Mouse (Mus musculus): ENCODE measurements around the gene Polr1a. TPM values are rescaled to one million over a fixed set of nuclear protein-coding genes. Genes with fewer than 3 reads are reported as not detected.
A peak's percentile ranks its signal among the peaks of the same experiment; 100 is the strongest.
"Not testable (repeated sequence)": the region's sequence is repeated elsewhere in the genome, so short reads cannot be mapped to it uniquely, and the experiment has no call there.

Gene Polr1a
- polyA plus RNA-seq, 1 experiment from 2014 or later, result 20.1 TPM

DNA sequence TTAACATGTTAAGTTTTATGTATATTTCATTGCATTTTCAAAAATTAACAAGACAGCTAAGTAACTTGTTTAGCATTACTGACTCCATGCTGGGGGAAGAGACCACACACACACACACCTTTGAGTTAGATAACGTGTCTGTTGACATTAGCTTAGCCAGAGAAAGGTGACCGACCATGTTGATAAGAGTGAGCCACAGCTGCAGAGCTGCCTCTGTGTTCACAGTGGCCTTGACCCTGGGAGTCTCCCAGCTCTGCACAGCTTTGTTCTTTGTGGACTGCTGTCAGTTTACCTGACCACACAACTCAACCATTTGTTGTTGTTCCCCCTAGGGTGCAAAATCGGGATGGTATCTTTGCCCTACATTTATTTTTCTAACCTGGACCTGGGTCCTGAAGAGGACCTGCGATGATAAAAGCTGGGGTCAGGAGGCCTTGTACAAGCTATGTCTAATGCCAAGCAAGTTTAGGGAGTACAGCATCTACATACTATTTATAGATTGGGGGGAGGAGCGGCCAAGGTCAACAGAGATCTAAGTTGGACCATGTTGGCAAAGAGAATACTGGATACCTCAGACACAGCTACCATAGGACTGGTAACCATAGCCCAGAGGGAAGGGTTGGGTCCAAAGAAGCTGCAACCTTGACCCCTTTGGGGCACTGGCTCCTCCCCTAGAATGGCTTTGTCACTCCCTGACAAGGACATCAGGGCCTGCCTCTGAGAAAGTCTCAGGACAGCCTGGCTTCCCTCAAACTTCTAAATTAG is 3.0 kb downstream of the Polr1a start:
- no peak for ATAC-seq
- no peaks in the 10 kb centered on the region for H3K27me3 ChIP-seq (replicated peaks; ENCODE audit: control insufficient read depth, insufficient read depth, low read length)
- no peak overlapping the region for H3K27ac ChIP-seq (ENCODE audit: low read length)
- peaks cover 13% of the 10 kb centered on the region for H3K4me1 ChIP-seq (replicated peaks; ENCODE audit: control insufficient read depth, insufficient read depth, low read length)
- H3K36me3 ChIP-seq (ENCODE audit: control insufficient read depth, insufficient read depth), result no peaks in the 10 kb centered on the region; the same call in 1 of the 2 replicates
- H3K4me3 ChIP-seq (replicated peaks; ENCODE audit: low read length), result no peak overlapping the region
- WGBS, result 84% methylated on average over 5 of the region's 5 CpGs
- no peak overlapping the region for H3K9ac ChIP-seq (replicated peaks; ENCODE audit: low read depth, low read length)
- no peak overlapping the region for H3K4me2 ChIP-seq (ENCODE audit: low read length)
- H3K9me3 ChIP-seq (ENCODE audit: control insufficient read depth, low read length), result no peaks in the 10 kb centered on the region

DNA sequence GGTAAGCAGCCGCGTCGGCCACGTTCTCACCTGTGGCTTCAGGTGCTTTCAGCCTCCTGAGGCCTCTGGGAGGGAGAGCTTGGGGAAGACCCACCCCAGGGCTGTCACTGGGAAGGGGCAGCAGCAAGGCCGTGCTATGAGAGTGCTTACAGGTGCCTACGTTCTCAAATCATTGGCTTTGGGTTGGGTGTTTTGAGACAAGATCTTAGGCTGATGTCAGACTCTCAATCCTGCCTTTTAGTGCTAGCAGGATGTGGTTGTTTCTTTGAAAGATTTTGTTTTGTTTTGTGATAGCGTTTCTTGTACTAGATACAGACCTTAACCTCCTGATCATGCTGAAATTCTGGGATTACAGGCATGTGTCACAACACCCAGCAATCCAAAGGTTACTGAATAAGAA is 11.9 kb downstream of the Polr1a start:
- Histone ChIP-seq H3K27ac (ENCODE audit: low read length) (no peak overlapping the region), H3K4me2 (ENCODE audit: low read length) (no peak overlapping the region), H3K4me1 (replicated peaks; ENCODE audit: control insufficient read depth, insufficient read depth, low read length) (no peaks in the 10 kb centered on the region), H3K36me3 (ENCODE audit: control insufficient read depth, insufficient read depth) (peaks cover 21% of the 10 kb centered on the region), H3K9ac (replicated peaks; ENCODE audit: low read depth, low read length) (no peak overlapping the region), H3K27me3 (replicated peaks; ENCODE audit: control insufficient read depth, insufficient read depth, low read length) (no peaks in the 10 kb centered on the region), H3K9me3 (ENCODE audit: control insufficient read depth, low read length) (no peaks in the 10 kb centered on the region), H3K4me3 (replicated peaks; ENCODE audit: low read length) (no peak overlapping the region)
- WGBS, result 96% methylated on average over 7 of the region's 7 CpGs
- no peak for ATAC-seq

GRCm38 (mm10) chr6:71925233-71925632 is 16.4 kb downstream of the Polr1a start:
- WGBS, result 91% methylated on average over 5 of the region's 5 CpGs
- not testable (repeated sequence) for H3K4me2 ChIP-seq (ENCODE audit: low read length); H3K27me3 ChIP-seq (replicated peaks; ENCODE audit: control insufficient read depth, insufficient read depth, low read length); ATAC-seq; H3K9ac ChIP-seq (replicated peaks; ENCODE audit: low read depth, low read length); H3K4me3 ChIP-seq (replicated peaks; ENCODE audit: low read length); H3K4me1 ChIP-seq (replicated peaks; ENCODE audit: control insufficient read depth, insufficient read depth, low read length); H3K9me3 ChIP-seq (ENCODE audit: control insufficient read depth, low read length); H3K27ac ChIP-seq (ENCODE audit: low read length)
- peaks cover 20% of the 10 kb centered on the region for H3K36me3 ChIP-seq (ENCODE audit: control insufficient read depth, insufficient read depth)

DNA sequence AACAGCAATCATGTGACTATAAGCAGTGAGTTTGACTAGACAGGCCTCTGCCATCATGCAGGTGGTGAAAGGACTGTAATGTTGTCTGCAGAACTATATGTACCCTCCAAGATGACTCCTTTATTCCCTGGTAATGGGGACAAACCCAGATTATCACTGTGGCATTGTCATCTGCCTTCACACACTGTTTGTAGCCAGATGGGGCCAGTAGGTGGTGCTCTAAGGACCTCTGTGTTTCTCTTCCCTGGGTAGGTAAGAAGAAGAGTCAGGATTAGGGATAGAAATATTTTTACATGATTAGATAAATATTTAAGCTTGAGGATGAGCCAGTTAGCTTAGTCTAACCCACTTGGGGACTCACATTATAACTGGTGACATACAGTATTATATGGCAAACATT is 19.1 kb downstream of the Polr1a start:
- Histone ChIP-seq H3K4me1 (replicated peaks; ENCODE audit: control insufficient read depth, insufficient read depth, low read length) (no peaks in the 10 kb centered on the region), H3K27me3 (replicated peaks; ENCODE audit: control insufficient read depth, insufficient read depth, low read length) (no peaks in the 10 kb centered on the region), H3K9ac (replicated peaks; ENCODE audit: low read depth, low read length) (no peak overlapping the region), H3K36me3 (ENCODE audit: control insufficient read depth, insufficient read depth) (peaks cover 18% of the 10 kb centered on the region), H3K4me3 (replicated peaks; ENCODE audit: low read length) (no peak overlapping the region), H3K27ac (ENCODE audit: low read length) (no peak overlapping the region), H3K4me2 (ENCODE audit: low read length) (no peak overlapping the region), H3K9me3 (ENCODE audit: control insufficient read depth, low read length) (no peaks in the 10 kb centered on the region)
- ATAC-seq, result peak; percentile 54; the same call in 1 of the 2 replicates

- peaks cover 19% of the 10 kb centered on the region for H3K36me3 ChIP-seq (ENCODE audit: control insufficient read depth, insufficient read depth)
- H3K27me3 ChIP-seq (replicated peaks; ENCODE audit: control insufficient read depth, insufficient read depth, low read length), result no peaks in the 10 kb centered on the region
- no peak overlapping the region for H3K4me3 ChIP-seq (replicated peaks; ENCODE audit: low read length)
- H3K4me2 ChIP-seq (ENCODE audit: low read length), result no peak overlapping the region
- WGBS, result 89% methylated on average over 10 of the region's 10 CpGs
- no peak for ATAC-seq
- H3K9me3 ChIP-seq (ENCODE audit: control insufficient read depth, low read length), result no peaks in the 10 kb centered on the region
- no peaks in the 10 kb centered on the region for H3K4me1 ChIP-seq (replicated peaks; ENCODE audit: control insufficient read depth, insufficient read depth, low read length)
- no peak overlapping the region for H3K27ac ChIP-seq (ENCODE audit: low read length)
- no peak overlapping the region for H3K9ac ChIP-seq (replicated peaks; ENCODE audit: low read depth, low read length)
Measured at GRCm38 (mm10) chr6:71930053-71930452, 21.2 kb downstream of the Polr1a start.

DNA sequence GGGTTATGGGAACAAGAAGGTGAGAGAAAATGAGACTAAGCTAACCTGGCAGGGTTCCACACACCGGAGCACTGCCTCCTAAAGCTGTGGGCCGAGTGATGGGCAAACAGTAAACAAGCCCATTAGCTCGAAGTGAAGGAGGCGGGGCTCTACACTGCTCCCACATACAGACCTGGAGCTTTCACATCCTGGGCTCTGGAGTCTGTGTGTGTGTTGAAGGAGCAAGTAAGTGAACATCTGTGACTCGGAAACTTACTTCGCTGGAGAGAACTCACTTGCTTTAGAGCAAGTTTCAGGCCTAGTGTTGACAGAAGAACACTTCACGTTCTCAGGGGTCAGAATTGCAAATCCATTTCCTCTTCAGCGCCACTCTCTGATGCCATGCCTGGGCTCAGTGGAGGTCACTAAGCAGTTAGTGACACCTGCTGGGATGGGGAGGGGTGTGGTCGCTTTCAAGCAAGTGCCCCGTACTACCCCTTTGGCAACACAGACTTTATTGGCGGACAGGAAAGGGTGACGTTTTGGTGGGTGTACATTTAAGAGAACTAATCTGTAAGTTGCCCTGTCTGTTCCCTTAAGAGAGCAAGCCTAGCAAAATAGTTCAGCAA is 22.1 kb downstream of the Polr1a start:
- H3K36me3 ChIP-seq (ENCODE audit: control insufficient read depth, insufficient read depth), result peaks cover 19% of the 10 kb centered on the region
- ATAC-seq, result no peak
- H3K4me3 ChIP-seq (replicated peaks; ENCODE audit: low read length), result no peak overlapping the region
- no peak overlapping the region for H3K27ac ChIP-seq (ENCODE audit: low read length)
- H3K4me1 ChIP-seq (replicated peaks; ENCODE audit: control insufficient read depth, insufficient read depth, low read length), result no peaks in the 10 kb centered on the region
- no peaks in the 10 kb centered on the region for H3K27me3 ChIP-seq (replicated peaks; ENCODE audit: control insufficient read depth, insufficient read depth, low read length)
- no peak overlapping the region for H3K4me2 ChIP-seq (ENCODE audit: low read length)
- H3K9ac ChIP-seq (replicated peaks; ENCODE audit: low read depth, low read length), result no peak overlapping the region
- no peaks in the 10 kb centered on the region for H3K9me3 ChIP-seq (ENCODE audit: control insufficient read depth, low read length)
- WGBS, result 81% methylated on average over 12 of the region's 12 CpGs

DNA sequence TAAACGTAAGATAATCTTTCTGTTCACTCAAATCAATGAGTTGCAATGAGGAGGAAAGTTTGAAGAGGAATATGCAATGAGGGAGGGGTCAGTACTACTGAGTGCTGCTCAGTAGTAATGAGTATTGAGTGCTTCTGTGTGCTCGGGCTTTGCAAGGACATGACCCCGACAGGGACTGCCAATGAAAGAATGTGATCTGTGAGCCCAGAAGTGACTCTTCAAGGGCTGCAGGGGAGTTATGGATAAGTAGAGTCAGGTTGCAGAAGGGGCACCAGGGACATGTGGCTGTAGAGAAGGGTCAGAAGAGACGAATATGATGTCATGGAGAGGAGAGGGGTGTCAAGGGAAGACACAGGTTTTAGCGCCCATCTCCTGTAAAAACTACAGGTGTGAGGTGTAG is 23.5 kb downstream of the Polr1a start:
- no peaks in the 10 kb centered on the region for H3K9me3 ChIP-seq (ENCODE audit: control insufficient read depth, low read length)
- no peak overlapping the region for H3K4me3 ChIP-seq (replicated peaks; ENCODE audit: low read length)
- H3K9ac ChIP-seq (replicated peaks; ENCODE audit: low read depth, low read length), result no peak overlapping the region
- WGBS, result 87% methylated on average over 5 of the region's 5 CpGs
- H3K36me3 ChIP-seq (ENCODE audit: control insufficient read depth, insufficient read depth), result peaks cover 20% of the 10 kb centered on the region
- no peak overlapping the region for H3K27ac ChIP-seq (ENCODE audit: low read length)
- ATAC-seq, result no peak
- no peak overlapping the region for H3K4me2 ChIP-seq (ENCODE audit: low read length)
- H3K4me1 ChIP-seq (replicated peaks; ENCODE audit: control insufficient read depth, insufficient read depth, low read length), result no peaks in the 10 kb centered on the region
- H3K27me3 ChIP-seq (replicated peaks; ENCODE audit: control insufficient read depth, insufficient read depth, low read length), result no peaks in the 10 kb centered on the region

DNA sequence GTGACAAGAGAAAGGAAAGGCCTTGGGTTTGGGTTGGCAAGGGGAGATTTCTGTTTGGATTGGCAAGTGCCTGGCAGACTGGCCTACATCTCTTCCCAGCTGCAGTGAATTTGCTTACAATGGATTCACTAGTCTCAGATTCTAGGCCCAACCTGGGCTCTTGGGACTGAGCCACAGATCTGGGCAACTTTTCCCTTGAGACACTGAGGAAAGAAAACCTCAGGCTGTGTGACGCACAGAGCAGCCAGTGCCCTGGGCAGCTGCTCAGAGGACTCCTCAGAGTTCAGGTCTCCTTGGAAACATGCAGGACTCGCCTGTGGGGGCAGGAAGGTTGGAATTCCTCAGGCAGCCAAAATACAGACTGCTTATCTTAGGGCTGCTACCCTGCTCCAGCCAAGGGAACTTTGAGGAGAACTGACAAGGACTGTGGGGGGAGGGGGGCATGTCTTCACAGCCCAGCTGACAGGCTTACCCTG is 25.3 kb downstream of the Polr1a start:
- H3K4me3 ChIP-seq (replicated peaks; ENCODE audit: low read length), result no peak overlapping the region
- H3K9ac ChIP-seq (replicated peaks; ENCODE audit: low read depth, low read length), result no peak overlapping the region
- WGBS, result 55% methylated on average over 2 of the region's 2 CpGs
- H3K4me2 ChIP-seq (ENCODE audit: low read length), result no peak overlapping the region
- peaks cover 20% of the 10 kb centered on the region for H3K36me3 ChIP-seq (ENCODE audit: control insufficient read depth, insufficient read depth)
- no peaks in the 10 kb centered on the region for H3K27me3 ChIP-seq (replicated peaks; ENCODE audit: control insufficient read depth, insufficient read depth, low read length)
- ATAC-seq, result no peak
- no peaks in the 10 kb centered on the region for H3K4me1 ChIP-seq (replicated peaks; ENCODE audit: control insufficient read depth, insufficient read depth, low read length)
- no peaks in the 10 kb centered on the region for H3K9me3 ChIP-seq (ENCODE audit: control insufficient read depth, low read length)
- no peak overlapping the region for H3K27ac ChIP-seq (ENCODE audit: low read length)

DNA sequence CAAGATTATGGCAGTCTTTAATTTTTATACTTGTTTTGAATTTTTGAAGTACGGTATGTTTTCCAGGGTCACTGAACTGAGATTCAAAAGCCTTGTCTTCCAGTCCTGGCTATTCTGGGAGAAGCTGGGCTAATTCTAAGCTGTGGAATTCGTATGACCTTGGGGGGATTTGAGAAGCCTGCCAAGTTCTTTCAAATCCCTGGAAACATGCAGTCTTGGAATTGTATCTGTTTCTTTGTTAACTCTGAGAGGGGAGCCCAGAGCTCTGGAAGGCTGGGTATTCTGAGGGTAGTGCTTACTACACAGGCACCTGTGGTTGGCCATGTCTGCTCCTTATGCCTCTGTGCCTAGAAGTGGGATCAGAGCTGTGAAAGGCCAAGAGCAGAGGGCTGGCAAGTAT is 26.9 kb downstream of the Polr1a start:
- Histone ChIP-seq H3K4me2 (ENCODE audit: low read length) (no peak overlapping the region), H3K9me3 (ENCODE audit: control insufficient read depth, low read length) (no peaks in the 10 kb centered on the region), H3K4me1 (replicated peaks; ENCODE audit: control insufficient read depth, insufficient read depth, low read length) (no peaks in the 10 kb centered on the region), H3K27me3 (replicated peaks; ENCODE audit: control insufficient read depth, insufficient read depth, low read length) (no peaks in the 10 kb centered on the region), H3K36me3 (ENCODE audit: control insufficient read depth, insufficient read depth) (peaks cover 15% of the 10 kb centered on the region; the same call in 1 of the 2 replicates), H3K9ac (replicated peaks; ENCODE audit: low read depth, low read length) (no peak overlapping the region), H3K4me3 (replicated peaks; ENCODE audit: low read length) (no peak overlapping the region), H3K27ac (ENCODE audit: low read length) (no peak overlapping the region)
- WGBS, result 46% methylated on average over 2 of the region's 2 CpGs
- ATAC-seq, result no peak
